Mouse (Mus musculus) heart, postnatal 0 days (tissue): ENCODE measurements at regions not wholly inside any gene's neighbourhood (a gene's known extent, or its start where the extent isn't known, plus 50 kb on each side); places are given as distances from the start of the nearest gene placed in this dataset.

ENCODE experiments used
- ATAC-seq: fragments of 200-750 bp; cut with Nextera tagmentation; 2 replicates; pipeline ENCODE4 v1.8.0; 2017; ENCODE audit warnings: low read depth, moderate number of reproducible peaks, moderate library complexity; ENCODE audit not compliant: insufficient read depth
- DNase-seq: peaks from one replicate; pipeline ENCODE4 v3.0.0-alpha.2; 2016; ENCODE audit warnings: low spot score
- H3K27ac ChIP-seq: fragments of 300-500 bp; sonication (generic); 2 replicates; pipeline ENCODE4 v1.5.1; 2014; ENCODE audit warnings: low read depth, mild to moderate bottlenecking
- H3K27me3 ChIP-seq: fragments of 300-500 bp; sonication (generic); 2 replicates; pipeline ENCODE4 v1.6.1; 2014; ENCODE audit warnings: low read length, mixed read lengths; ENCODE audit not compliant: control insufficient read depth, insufficient read depth
- H3K36me3 ChIP-seq: fragments of 300-500 bp; sonication (generic); replicated peaks from 2 replicates; pipeline ENCODE4 v1.6.1; 2014; ENCODE audit warnings: low read length, mixed read lengths; ENCODE audit not compliant: control insufficient read depth, insufficient read depth
- H3K4me1 ChIP-seq: fragments of 300-500 bp; sonication (generic); 2 replicates; pipeline ENCODE4 v1.6.1; 2014; ENCODE audit warnings: antibody characterized with exemption; ENCODE audit not compliant: control insufficient read depth, insufficient read depth
- H3K4me2 ChIP-seq: fragments of 300-500 bp; sonication (generic); 2 replicates; pipeline ENCODE4 v1.6.1; 2014; ENCODE audit warnings: low read depth, mild to moderate bottlenecking, low read length, moderate library complexity
- H3K4me3 ChIP-seq: fragments of 300-500 bp; sonication (generic); 2 replicates; pipeline ENCODE4 v1.5.1; 2014; ENCODE audit warnings: low read depth, low read length
- H3K9ac ChIP-seq: fragments of 300-500 bp; sonication (generic); replicated peaks from 2 replicates; pipeline ENCODE4 v1.6.1; 2014; ENCODE audit warnings: low read depth, low read length, mixed read lengths
- H3K9me3 ChIP-seq: fragments of 300-500 bp; sonication (generic); replicated peaks from 2 replicates; pipeline ENCODE4 v1.6.1; 2016; ENCODE audit warnings: low read length; ENCODE audit not compliant: control insufficient read depth
- CTCF ChIP-seq: IDR thresholded peaks from 2 replicates; pipeline ENCODE4 v1.5.1; 2016; ENCODE audit warnings: antibody characterized with exemption, control low read depth, low read depth
- EP300 ChIP-seq: IDR thresholded peaks from 2 replicates; pipeline ENCODE4 v1.6.1; 2016; ENCODE audit warnings: antibody characterized with exemption, low read depth
- WGBS: fragments of 180-500 bp; shearing (Covaris S2); extraction: QIAGEN DNeasy Blood & Tissue Kit; methylation state at CpG from one replicate; pipeline ENCODE4 v1.1.7; 2014; 5-methylcytosine and 5-hydroxymethylcytosine counted together

DNA sequence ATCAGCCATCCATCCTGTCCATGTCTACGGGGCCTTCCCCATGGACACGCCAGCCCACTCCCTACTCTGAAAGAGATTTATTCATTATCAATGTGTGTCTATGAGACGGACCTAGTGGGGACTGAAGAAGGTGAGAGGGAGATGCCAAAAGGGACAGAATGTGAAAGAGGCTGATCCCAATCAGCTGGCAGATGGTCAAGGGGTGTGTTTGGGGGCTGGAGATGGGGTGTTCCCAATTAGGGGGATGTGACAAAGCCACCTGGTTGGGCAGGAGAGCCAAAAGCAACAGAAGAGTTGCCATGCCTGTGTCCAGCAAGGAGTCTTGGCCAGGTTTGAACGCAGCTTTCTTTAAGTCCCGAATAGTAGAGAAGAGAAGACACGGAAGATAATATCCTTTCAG is 157.0 kb upstream of the Gm4791 start:
- Histone ChIP-seq H3K9me3 (no peaks in the 10 kb centered on the region), H3K27me3 (no peaks in the 10 kb centered on the region), H3K4me3 (no peak overlapping the region), H3K9ac (no peak overlapping the region), H3K4me1 (no peaks in the 10 kb centered on the region), H3K27ac (no peak overlapping the region), H3K4me2 (no peak overlapping the region), H3K36me3 (no peaks in the 10 kb centered on the region)
- DNase-seq (no peak), ATAC-seq (no peak)
- TF ChIP-seq CTCF: no peak
- no peak for TF ChIP-seq EP300
- 77% methylated on average over 6 of the region's 6 CpGs for WGBS

GRCm38 (mm10) chr9:46835261-46835660 is 163.3 kb upstream of the Gm4791 start:
- WGBS: 40% methylated on average over 7 of the region's 7 CpGs
- DNase-seq: no peak
- Histone ChIP-seq H3K27ac (no peak overlapping the region), H3K36me3 (no peaks in the 10 kb centered on the region), H3K27me3 (no peaks in the 10 kb centered on the region), H3K4me3 (no peak overlapping the region), H3K9ac (no peak overlapping the region), H3K4me1 (no peaks in the 10 kb centered on the region), H3K9me3 (no peaks in the 10 kb centered on the region), H3K4me2 (no peak overlapping the region)
- TF ChIP-seq CTCF (no peak), EP300 (no peak)
- no peak for ATAC-seq

DNA sequence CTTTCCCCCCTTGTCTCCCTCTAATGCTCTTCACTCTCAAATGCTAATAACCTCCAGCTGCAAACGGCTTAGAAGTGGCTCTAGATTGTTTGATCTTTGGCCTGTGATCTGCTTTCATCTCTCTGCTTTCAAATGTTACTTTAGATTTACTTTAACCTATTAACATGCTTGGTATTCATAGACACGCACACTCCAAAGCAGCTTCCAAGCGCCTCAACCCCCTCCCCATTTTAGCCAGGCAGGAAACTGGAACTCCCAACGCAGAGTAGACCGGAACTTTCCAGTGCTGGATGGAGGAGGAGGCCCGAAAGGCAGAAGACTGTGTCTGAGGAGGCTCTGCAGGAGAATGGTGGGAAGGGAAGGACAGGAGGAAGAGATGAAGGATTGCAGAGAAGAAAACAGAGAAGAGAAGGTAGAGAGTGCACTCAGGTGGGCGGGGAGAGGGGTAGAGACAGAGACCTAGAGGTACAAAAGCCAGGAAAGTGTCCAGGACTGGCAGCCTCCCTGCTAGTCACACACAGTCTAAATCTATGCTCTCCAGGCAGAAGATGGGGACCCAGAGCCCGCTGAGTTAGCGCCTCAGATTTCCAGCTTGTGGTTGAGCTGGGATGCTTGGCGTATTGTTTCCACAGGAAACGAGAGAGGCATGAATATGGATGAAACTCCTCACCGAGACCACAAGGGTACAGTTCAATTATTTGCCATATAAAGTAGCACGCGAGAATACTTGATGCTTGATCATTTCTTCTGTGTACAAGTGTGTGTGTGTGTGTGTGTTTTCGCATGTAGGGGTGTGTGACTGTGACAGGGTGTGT is 167.6 kb upstream of the Gm4791 start:
- DNase-seq (no peak), ATAC-seq (no peak)
- 52% methylated on average over 15 of the region's 15 CpGs for WGBS
- H3K27ac ChIP-seq: no peak overlapping the region
- no peak overlapping the region for H3K4me2 ChIP-seq
- H3K4me3 ChIP-seq: no peak overlapping the region
- no peak overlapping the region for H3K9ac ChIP-seq
- H3K27me3 ChIP-seq: no peaks in the 10 kb centered on the region
- H3K9me3 ChIP-seq: no peaks in the 10 kb centered on the region
- H3K36me3 ChIP-seq: no peaks in the 10 kb centered on the region
- H3K4me1 ChIP-seq: no peaks in the 10 kb centered on the region
- TF ChIP-seq CTCF (no peak), EP300 (no peak)

GRCm38 (mm10) chr9:46830316-46830715 is 168.2 kb upstream of the Gm4791 start:
- WGBS: 0% methylated on average over 1 of the region's 1 CpGs
- TF ChIP-seq CTCF (no peak), EP300 (no peak)
- H3K4me1 ChIP-seq: no peaks in the 10 kb centered on the region
- ATAC-seq: no peak
- H3K4me3 ChIP-seq: no peak overlapping the region
- H3K4me2 ChIP-seq: no peak overlapping the region
- H3K36me3 ChIP-seq: no peaks in the 10 kb centered on the region
- no peaks in the 10 kb centered on the region for H3K9me3 ChIP-seq
- no peak overlapping the region for H3K27ac ChIP-seq
- DNase-seq: no peak
- no peaks in the 10 kb centered on the region for H3K27me3 ChIP-seq
- no peak overlapping the region for H3K9ac ChIP-seq

DNA sequence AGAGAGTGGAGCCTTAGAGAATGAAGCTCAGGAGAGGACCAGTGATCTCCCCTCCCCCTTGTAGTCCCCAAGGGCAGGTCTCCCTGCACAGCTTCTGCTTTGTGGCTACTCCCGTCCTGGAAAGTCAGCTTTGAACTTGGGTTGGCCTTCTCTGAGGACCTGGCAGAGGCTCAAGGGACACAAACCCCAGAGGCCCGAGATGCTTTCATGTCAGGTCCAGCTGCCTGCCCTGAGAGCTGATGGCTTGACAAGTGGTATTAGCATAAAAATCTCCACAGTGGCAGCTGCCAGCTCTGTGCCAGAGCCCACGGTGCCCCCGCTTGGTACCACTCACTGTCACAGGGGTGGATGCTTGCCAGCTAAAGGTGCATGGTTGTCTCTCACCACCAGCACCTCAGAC is 173.8 kb upstream of the Gm4791 start:
- DNase-seq (no peak), ATAC-seq (no peak)
- Histone ChIP-seq H3K36me3 (no peaks in the 10 kb centered on the region), H3K27ac (no peak overlapping the region), H3K9me3 (no peaks in the 10 kb centered on the region), H3K4me3 (no peak overlapping the region), H3K27me3 (no peaks in the 10 kb centered on the region), H3K9ac (no peak overlapping the region), H3K4me1 (no peaks in the 10 kb centered on the region), H3K4me2 (no peak overlapping the region)
- WGBS: 40% methylated on average over 4 of the region's 4 CpGs
- TF ChIP-seq EP300 (no peak), CTCF (no peak)

DNA sequence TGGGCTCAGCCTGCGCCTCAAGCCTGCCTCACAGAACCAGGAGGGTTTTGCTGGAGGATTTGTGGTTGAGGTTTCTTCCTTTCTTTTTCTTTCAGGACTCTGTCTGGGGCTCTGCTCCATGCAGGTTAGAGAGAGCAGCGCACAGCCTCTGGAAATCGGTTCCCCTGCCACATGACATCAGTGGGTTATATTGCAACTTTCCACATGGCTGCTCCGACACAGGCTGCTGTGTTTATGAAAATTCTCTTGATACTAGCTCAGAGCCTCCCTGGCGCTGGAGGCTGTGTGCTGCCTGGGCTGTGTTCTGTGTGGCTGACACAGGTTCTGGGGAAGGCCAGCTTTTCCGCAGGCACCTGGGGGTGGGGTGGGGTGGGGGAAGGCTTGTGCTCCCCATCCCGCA is 178.7 kb upstream of the Gm4791 start:
- WGBS: 66% methylated on average over 7 of the region's 7 CpGs
- peaks cover 6% of the 10 kb centered on the region; the same call in 1 of the 2 replicates for H3K27me3 ChIP-seq
- no peak for ATAC-seq
- no peak for TF ChIP-seq EP300
- TF ChIP-seq CTCF: no peak
- H3K36me3 ChIP-seq: no peaks in the 10 kb centered on the region
- no peak overlapping the region for H3K4me2 ChIP-seq
- H3K9ac ChIP-seq: no peak overlapping the region
- H3K27ac ChIP-seq: no peak overlapping the region
- no peak for DNase-seq
- H3K9me3 ChIP-seq: no peaks in the 10 kb centered on the region
- H3K4me3 ChIP-seq: no peak overlapping the region
- no peaks in the 10 kb centered on the region for H3K4me1 ChIP-seq
